Mouse (Mus musculus) urinary bladder, postnatal 10 days (tissue): ENCODE data around the gene Poc1b.
"Not testable (repeated sequence)": the region's sequence is repeated elsewhere in the genome, so short reads cannot be mapped to it uniquely, and the experiment has no call there.

Experiments
- DNase-seq: peaks from one replicate; pipeline ENCODE4 v3.0.0; 2022; ENCODE audit warnings: low spot score

Gene Poc1b

GRCm38 (mm10) chr10:99194451-99195055 lies 87.7 kb downstream of the Poc1b start:
- no peak for DNase-seq

- DNase-seq = no peak
These were observed 89.7 kb downstream of the Poc1b start for GRCm38 (mm10) chr10:99196556-99196955.

GRCm38 (mm10) chr10:99197125-99197524 lies 90.3 kb downstream of the Poc1b start:
- no peak for DNase-seq

- no peak for DNase-seq
These were observed 90.9 kb downstream of the Poc1b start for GRCm38 (mm10) chr10:99197607-99198305.

GRCm38 (mm10) chr10:99198946-99199345 lies 92.1 kb downstream of the Poc1b start:
- DNase-seq = no peak

- DNase-seq = no peak
These were observed 94.1 kb downstream of the Poc1b start for GRCm38 (mm10) chr10:99200944-99201343.

GRCm38 (mm10) chr10:99201786-99202185 lies 95.0 kb downstream of the Poc1b start:
- DNase-seq = no peak

GRCm38 (mm10) chr10:99202363-99202762 lies 95.5 kb downstream of the Poc1b start:
- DNase-seq = no peak

GRCm38 (mm10) chr10:99203163-99203562 lies 96.3 kb downstream of the Poc1b start:
- DNase-seq = no peak

- DNase-seq = no peak
These were observed 97.0 kb downstream of the Poc1b start for GRCm38 (mm10) chr10:99203577-99204487.

- DNase-seq = no peak
These were observed 97.7 kb downstream of the Poc1b start for GRCm38 (mm10) chr10:99204553-99204952.

- no peak for DNase-seq
These were observed 100.3 kb downstream of the Poc1b start for GRCm38 (mm10) chr10:99207121-99207520.

GRCm38 (mm10) chr10:99209146-99209800 lies 102.4 kb downstream of the Poc1b start:
- DNase-seq = no peak

GRCm38 (mm10) chr10:99211021-99211420 lies 104.2 kb downstream of the Poc1b start:
- DNase-seq = no peak

- no peak for DNase-seq
These were observed 104.8 kb downstream of the Poc1b start for GRCm38 (mm10) chr10:99211503-99212265.

GRCm38 (mm10) chr10:99214421-99215299 lies 107.8 kb downstream of the Poc1b start:
- DNase-seq = no peak

GRCm38 (mm10) chr10:99216570-99216969 lies 109.7 kb downstream of the Poc1b start:
- not testable (repeated sequence) for DNase-seq

GRCm38 (mm10) chr10:99221540-99221939 lies 114.7 kb downstream of the Poc1b start:
- DNase-seq = no peak

- no peak for DNase-seq
These were observed 115.9 kb downstream of the Poc1b start for GRCm38 (mm10) chr10:99222726-99223125.

- DNase-seq = no peak
These were observed 117.4 kb downstream of the Poc1b start for GRCm38 (mm10) chr10:99224218-99224617.
